Comparison of ENCODE assay signal across 21 mouse cellular contexts in genomic region chr12:119210590-119210989, GRCm38 (mm10). TPM values are rescaled to one million over a fixed set of nuclear protein-coding genes. Genes with fewer than 3 reads are reported as not detected.
"Had no signal": no experiment of that assay in that cellular context is flagged by ENCODE, and none has a peak within 500 bp of the region (broad histone marks: within the 10 kb centered on the region; RNA-seq: fewer than 3 reads in every experiment).

No protein-coding gene starts in this region.

- ATAC-seq: liver, postnatal 0 days; lung, postnatal 0 days; midbrain, embryonic 13.5 days; midbrain, embryonic 15.5 days had no signal

- H3K4me3 ChIP-seq: liver, embryonic 15.5 days; lung, embryonic 15.5 days; midbrain, embryonic 13.5 days; midbrain, embryonic 15.5 days; neural tube, embryonic 12.5 days had no signal

- DNase-seq: liver, postnatal 0 days; lung, adult 2 months; lung, postnatal 14 days; lung, postnatal 36 days; retina, postnatal 1 day; right cerebral cortex, adult 18-20 months; right cerebral cortex, postnatal 25 days; right cerebral cortex, postnatal 4 days; spleen, adult 18-20 months; thymus, adult 18-20 months; thymus, postnatal 14 days; thymus, postnatal 36 days had no signal

- H3K27ac ChIP-seq: liver, embryonic 15.5 days; lung, embryonic 15.5 days; macrophage; midbrain, embryonic 13.5 days; midbrain, embryonic 15.5 days; neural tube, embryonic 12.5 days had no signal

- H3K4me1 ChIP-seq: liver, embryonic 15.5 days; midbrain, embryonic 13.5 days; midbrain, embryonic 15.5 days; neural tube, embryonic 12.5 days had no signal

RNA-seq across cellular contexts. Expression of gene Itgb8, which starts 28.0 kb away (rescaled TPM):
- total RNA-seq: megakaryocyte, adult 5-6 weeks; monocyte, adult 5-6 weeks had no signal
